Mouse (Mus musculus) kidney, adult 2 months (tissue): ENCODE results near the gene Mast4. TPM values are rescaled to one million over a fixed set of nuclear protein-coding genes. Genes with fewer than 3 reads are reported as not detected.

Experiments
- DNase-seq: peaks from one replicate; pipeline ENCODE4 v3.0.0; 2021
- H3K27ac ChIP-seq: fragments of 200-500 bp; 2 replicates; pipeline ENCODE4 v1.5.1; 2012; ENCODE audit warnings: low read depth, low read length, control low read depth, inconsistent platforms; ENCODE audit not compliant: insufficient read depth
- H3K27me3 ChIP-seq: fragments of 200-500 bp; replicated peaks from 2 replicates; pipeline ENCODE4 v1.6.1; 2012; ENCODE audit warnings: mild to moderate bottlenecking, moderate library complexity, low read length, inconsistent platforms; ENCODE audit not compliant: control insufficient read depth, insufficient read depth
- H3K36me3 ChIP-seq: fragments of 200-500 bp; 2 replicates; pipeline ENCODE4 v1.6.1; 2012; ENCODE audit warnings: mild to moderate bottlenecking, moderate library complexity, low read length, inconsistent platforms; ENCODE audit not compliant: control insufficient read depth, insufficient read depth
- H3K4me1 ChIP-seq: fragments of 200-500 bp; 2 replicates; pipeline ENCODE4 v1.6.1; 2011; ENCODE audit warnings: low read length; ENCODE audit not compliant: control insufficient read depth, insufficient read depth
- H3K4me3 ChIP-seq: fragments of 200-500 bp; 2 replicates; pipeline ENCODE4 v1.5.1; 2011; ENCODE audit warnings: mild to moderate bottlenecking, low read depth, low read length, control low read depth; ENCODE audit not compliant: insufficient read depth
- CTCF ChIP-seq: fragments of 200-500 bp; conservative IDR thresholded peaks from 2 replicates; pipeline ENCODE4 v1.5.1; 2011; ENCODE audit warnings: low read depth, mild to moderate bottlenecking, control low read depth, low read length, moderate library complexity, mixed read lengths; ENCODE audit not compliant: insufficient read depth, insufficient read length
- POLR2A ChIP-seq: fragments of 200-500 bp; IDR thresholded peaks from one replicate; pipeline ENCODE4 v1.6.1; 2011; ENCODE audit warnings: low read depth, low read length, control low read depth
- WGBS: fragments of 180-500 bp; shearing (Covaris S2); methylation state at CpG from one replicate; pipeline ENCODE4 v1.1.7; 2018; 5-methylcytosine and 5-hydroxymethylcytosine counted together
- polyA plus RNA-seq: library from polyadenylated mRNA; depleted of rRNA; stranded (reverse); fragments of >200 nt; gene quantifications from 2 replicates; pipeline ENCODE4 v1.2.3, GENCODE M21; 2012

Gene Mast4
- polyA plus RNA-seq, 1 experiment, result 6.5 TPM

GRCm38 (mm10) chr13:103210746-103211145, 123.6 kb downstream of the Mast4 start:
- no peak for DNase-seq
- no peak overlapping the region for H3K4me3 ChIP-seq
- WGBS, result 86% methylated on average over 4 of the region's 4 CpGs
- TF ChIP-seq POLR2A (no peak), CTCF (no peak)
- no peaks in the 10 kb centered on the region; the same call in 1 of the 2 replicates for H3K4me1 ChIP-seq
- H3K36me3 ChIP-seq, result no peaks in the 10 kb centered on the region
- peak overlapping the region; percentile 45; the same call in 1 of the 2 replicates for H3K27ac ChIP-seq
- H3K27me3 ChIP-seq, result no peaks in the 10 kb centered on the region

- WGBS, result 79% methylated on average over 4 of the region's 4 CpGs
- DNase-seq, result no peak
- TF ChIP-seq POLR2A, result no peak
- TF ChIP-seq CTCF, result no peak
Measured at GRCm38 (mm10) chr13:103207199-103207598, 127.1 kb downstream of the Mast4 start.

GRCm38 (mm10) chr13:103206644-103207043, 127.7 kb downstream of the Mast4 start:
- Histone ChIP-seq H3K27me3 (no peaks in the 10 kb centered on the region), H3K4me3 (no peak overlapping the region), H3K27ac (no peak overlapping the region), H3K36me3 (no peaks in the 10 kb centered on the region), H3K4me1 (no peaks in the 10 kb centered on the region)
- no peak for TF ChIP-seq POLR2A
- TF ChIP-seq CTCF, result no peak
- 79% methylated on average over 9 of the region's 9 CpGs for WGBS
- no peak for DNase-seq

More at GRCm38 (mm10) chr13:103207199-103207598, 127.1 kb downstream of the Mast4 start:
- no peaks in the 10 kb centered on the region for H3K27me3 ChIP-seq
- no peak overlapping the region for H3K27ac ChIP-seq
- H3K36me3 ChIP-seq, result no peaks in the 10 kb centered on the region
- no peaks in the 10 kb centered on the region; the same call in 1 of the 2 replicates for H3K4me1 ChIP-seq
- H3K4me3 ChIP-seq, result no peak overlapping the region

- Histone ChIP-seq H3K27me3 (no peaks in the 10 kb centered on the region), H3K27ac (no peak overlapping the region), H3K36me3 (no peaks in the 10 kb centered on the region), H3K4me1 (no peaks in the 10 kb centered on the region), H3K4me3 (no peak overlapping the region)
- TF ChIP-seq POLR2A (no peak), CTCF (no peak)
- 66% methylated on average over 5 of the region's 5 CpGs for WGBS
- peak; percentile 22 for DNase-seq
Measured at GRCm38 (mm10) chr13:103205191-103205590, 129.1 kb downstream of the Mast4 start.

GRCm38 (mm10) chr13:103203376-103203895, 130.9 kb downstream of the Mast4 start:
- 52% methylated on average over 1 of the region's 1 CpGs for WGBS
- no peak for TF ChIP-seq POLR2A
- TF ChIP-seq CTCF, result no peak
- H3K36me3 ChIP-seq, result no peaks in the 10 kb centered on the region
- no peak overlapping the region for H3K4me3 ChIP-seq
- no peaks in the 10 kb centered on the region for H3K4me1 ChIP-seq
- H3K27me3 ChIP-seq, result no peaks in the 10 kb centered on the region
- no peak for DNase-seq
- H3K27ac ChIP-seq, result no peak overlapping the region

GRCm38 (mm10) chr13:103201016-103201760, 133.1 kb downstream of the Mast4 start:
- no peaks in the 10 kb centered on the region for H3K36me3 ChIP-seq
- H3K27me3 ChIP-seq, result no peaks in the 10 kb centered on the region
- H3K4me1 ChIP-seq, result no peaks in the 10 kb centered on the region
- TF ChIP-seq CTCF (no peak), POLR2A (no peak)
- WGBS, result 73% methylated on average over 10 of the region's 10 CpGs
- no peak for DNase-seq
- no peak overlapping the region for H3K27ac ChIP-seq
- H3K4me3 ChIP-seq, result no peak overlapping the region
